Mouse (Mus musculus): ENCODE measurements around the gene Trim11. TPM values are rescaled to one million over a fixed set of nuclear protein-coding genes. Genes with fewer than 3 reads are reported as not detected.

Gene Trim11
- polyA plus RNA-seq (2015; fragmentation: Nextera tagmentation; extraction: Ambion mirVana), result 24.7 and 26.4 TPM in 2 replicates

- H3K36me3 ChIP-seq (ENCODE audit: control insufficient read depth, insufficient read depth), result peaks cover 7% of the 10 kb centered on the region
Observed at GRCm38 (mm10) chr11:58978027-58978705, at the start of gene Trim11. Gene Trim11, plus strand, starts transcription at chr11:58978093.

GRCm38 (mm10) chr11:58929055-58929454, 48.8 kb upstream of the Trim11 start:
- no peak for ATAC-seq

More at GRCm38 (mm10) chr11:58978027-58978705, at the start of gene Trim11:
- Histone ChIP-seq H3K9me3 (ENCODE audit: control insufficient read depth, low read length) (no peaks in the 10 kb centered on the region), H3K27ac (ENCODE audit: low read length) (peak within 1 kb of the TSS; percentile 81), H3K4me1 (replicated peaks; ENCODE audit: control insufficient read depth, insufficient read depth, low read length) (peaks cover 42% of the 10 kb centered on the region), H3K27me3 (replicated peaks; ENCODE audit: control insufficient read depth, insufficient read depth, low read length) (no peaks in the 10 kb centered on the region), H3K4me2 (ENCODE audit: low read length) (peak within 1 kb of the TSS; percentile 94), H3K9ac (replicated peaks; ENCODE audit: low read depth, low read length) (peak within 1 kb of the TSS; percentile 91), H3K4me3 (replicated peaks; ENCODE audit: low read length) (peak within 1 kb of the TSS; percentile 88)
- under 1% methylated on average over 64 of the region's 64 CpGs for WGBS
- peak; percentile 89 for ATAC-seq

GRCm38 (mm10) chr11:58929641-58930040, 48.3 kb upstream of the Trim11 start:
- H3K4me3 ChIP-seq (replicated peaks; ENCODE audit: low read length), result no peak overlapping the region
- no peaks in the 10 kb centered on the region for H3K27me3 ChIP-seq (replicated peaks; ENCODE audit: control insufficient read depth, insufficient read depth, low read length)
- peaks cover 7% of the 10 kb centered on the region; the same call in 1 of the 2 replicates for H3K4me1 ChIP-seq (replicated peaks; ENCODE audit: control insufficient read depth, insufficient read depth, low read length)
- H3K9me3 ChIP-seq (ENCODE audit: control insufficient read depth, low read length), result no peaks in the 10 kb centered on the region
- 69% methylated on average over 3 of the region's 3 CpGs for WGBS
- ATAC-seq, result no peak
- peaks cover 26% of the 10 kb centered on the region for H3K36me3 ChIP-seq (ENCODE audit: control insufficient read depth, insufficient read depth)
- H3K27ac ChIP-seq (ENCODE audit: low read length), result no peak overlapping the region
- no peak overlapping the region for H3K4me2 ChIP-seq (ENCODE audit: low read length)
- H3K9ac ChIP-seq (replicated peaks; ENCODE audit: low read depth, low read length), result no peak overlapping the region

More at GRCm38 (mm10) chr11:58929055-58929454, 48.8 kb upstream of the Trim11 start:
- Histone ChIP-seq H3K9me3 (ENCODE audit: control insufficient read depth, low read length) (no peaks in the 10 kb centered on the region), H3K9ac (replicated peaks; ENCODE audit: low read depth, low read length) (no peak overlapping the region), H3K4me3 (replicated peaks; ENCODE audit: low read length) (no peak overlapping the region), H3K27ac (ENCODE audit: low read length) (no peak overlapping the region), H3K4me1 (replicated peaks; ENCODE audit: control insufficient read depth, insufficient read depth, low read length) (peaks cover 7% of the 10 kb centered on the region; the same call in 1 of the 2 replicates), H3K36me3 (ENCODE audit: control insufficient read depth, insufficient read depth) (peaks cover 22% of the 10 kb centered on the region), H3K4me2 (ENCODE audit: low read length) (no peak overlapping the region), H3K27me3 (replicated peaks; ENCODE audit: control insufficient read depth, insufficient read depth, low read length) (no peaks in the 10 kb centered on the region)
- WGBS, result 67% methylated on average over 4 of the region's 4 CpGs

- Histone ChIP-seq H3K9ac (replicated peaks; ENCODE audit: low read depth, low read length) (no peak overlapping the region), H3K27ac (ENCODE audit: low read length) (no peak overlapping the region), H3K4me1 (replicated peaks; ENCODE audit: control insufficient read depth, insufficient read depth, low read length) (peaks cover 7% of the 10 kb centered on the region; the same call in 1 of the 2 replicates), H3K9me3 (ENCODE audit: control insufficient read depth, low read length) (no peaks in the 10 kb centered on the region), H3K4me2 (ENCODE audit: low read length) (no peak overlapping the region), H3K27me3 (replicated peaks; ENCODE audit: control insufficient read depth, insufficient read depth, low read length) (no peaks in the 10 kb centered on the region), H3K4me3 (replicated peaks; ENCODE audit: low read length) (no peak overlapping the region), H3K36me3 (ENCODE audit: control insufficient read depth, insufficient read depth) (peaks cover 26% of the 10 kb centered on the region)
- WGBS, result 96% methylated on average over 3 of the region's 3 CpGs
- ATAC-seq, result no peak
Observed at GRCm38 (mm10) chr11:58930254-58930653, 47.6 kb upstream of the Trim11 start.

- no peak overlapping the region for H3K27ac ChIP-seq (ENCODE audit: low read length)
- H3K27me3 ChIP-seq (replicated peaks; ENCODE audit: control insufficient read depth, insufficient read depth, low read length), result no peaks in the 10 kb centered on the region
- H3K4me1 ChIP-seq (replicated peaks; ENCODE audit: control insufficient read depth, insufficient read depth, low read length), result peaks cover 14% of the 10 kb centered on the region; the same call in 1 of the 2 replicates
- no peak overlapping the region for H3K4me3 ChIP-seq (replicated peaks; ENCODE audit: low read length)
- peaks cover 32% of the 10 kb centered on the region for H3K36me3 ChIP-seq (ENCODE audit: control insufficient read depth, insufficient read depth)
- no peak overlapping the region for H3K4me2 ChIP-seq (ENCODE audit: low read length)
- no peak overlapping the region for H3K9ac ChIP-seq (replicated peaks; ENCODE audit: low read depth, low read length)
- 79% methylated on average over 4 of the region's 4 CpGs for WGBS
- no peak for ATAC-seq
- H3K9me3 ChIP-seq (ENCODE audit: control insufficient read depth, low read length), result no peaks in the 10 kb centered on the region
Observed at GRCm38 (mm10) chr11:58931576-58931975, 46.3 kb upstream of the Trim11 start.

- Histone ChIP-seq H3K27ac (ENCODE audit: low read length) (peak overlapping the region; percentile 84), H3K9ac (replicated peaks; ENCODE audit: low read depth, low read length) (peak overlapping the region; percentile 98), H3K9me3 (ENCODE audit: control insufficient read depth, low read length) (no peaks in the 10 kb centered on the region), H3K27me3 (replicated peaks; ENCODE audit: control insufficient read depth, insufficient read depth, low read length) (no peaks in the 10 kb centered on the region), H3K4me2 (ENCODE audit: low read length) (peak overlapping the region; percentile 96), H3K36me3 (ENCODE audit: control insufficient read depth, insufficient read depth) (peaks cover 21% of the 10 kb centered on the region), H3K4me3 (replicated peaks; ENCODE audit: low read length) (peak overlapping the region; percentile 94), H3K4me1 (replicated peaks; ENCODE audit: control insufficient read depth, insufficient read depth, low read length) (peaks cover 19% of the 10 kb centered on the region)
- WGBS, result under 1% methylated on average over 13 of the region's 13 CpGs
- ATAC-seq, result no peak; the same call in 1 of the 2 replicates
Observed at GRCm38 (mm10) chr11:58937909-58938308, 40.0 kb upstream of the Trim11 start.

GRCm38 (mm10) chr11:58938322-58939087, 39.4 kb upstream of the Trim11 start, which contains the start of gene Rnf187:
Gene Rnf187, minus strand, starts transcription at chr11:58938916.
- Histone ChIP-seq H3K9ac (replicated peaks; ENCODE audit: low read depth, low read length) (peak within 1 kb of the TSS; percentile 98), H3K4me3 (replicated peaks; ENCODE audit: low read length) (peak within 1 kb of the TSS; percentile 94), H3K27ac (ENCODE audit: low read length) (peak within 1 kb of the TSS; percentile 84), H3K4me2 (ENCODE audit: low read length) (peak within 1 kb of the TSS; percentile 96), H3K4me1 (replicated peaks; ENCODE audit: control insufficient read depth, insufficient read depth, low read length) (peaks cover 19% of the 10 kb centered on the region), H3K36me3 (ENCODE audit: control insufficient read depth, insufficient read depth) (peaks cover 15% of the 10 kb centered on the region), H3K9me3 (ENCODE audit: control insufficient read depth, low read length) (no peaks in the 10 kb centered on the region), H3K27me3 (replicated peaks; ENCODE audit: control insufficient read depth, insufficient read depth, low read length) (no peaks in the 10 kb centered on the region)
- ATAC-seq, result peak; percentile 98
- WGBS, result under 1% methylated on average over 82 of the region's 95 CpGs

GRCm38 (mm10) chr11:58939088-58939439, 38.8 kb upstream of the Trim11 start:
- 14% methylated on average over 6 of the region's 6 CpGs for WGBS
- Histone ChIP-seq H3K4me3 (replicated peaks; ENCODE audit: low read length) (peak overlapping the region; percentile 94), H3K4me2 (ENCODE audit: low read length) (peak overlapping the region; percentile 96), H3K4me1 (replicated peaks; ENCODE audit: control insufficient read depth, insufficient read depth, low read length) (peaks cover 19% of the 10 kb centered on the region), H3K27me3 (replicated peaks; ENCODE audit: control insufficient read depth, insufficient read depth, low read length) (no peaks in the 10 kb centered on the region), H3K27ac (ENCODE audit: low read length) (peak overlapping the region; percentile 84), H3K36me3 (ENCODE audit: control insufficient read depth, insufficient read depth) (peaks cover 10% of the 10 kb centered on the region), H3K9ac (replicated peaks; ENCODE audit: low read depth, low read length) (peak overlapping the region; percentile 98), H3K9me3 (ENCODE audit: control insufficient read depth, low read length) (no peaks in the 10 kb centered on the region)
- peak; percentile 21; the same call in 1 of the 2 replicates for ATAC-seq

GRCm38 (mm10) chr11:58944136-58944535, 33.8 kb upstream of the Trim11 start:
- Histone ChIP-seq H3K36me3 (ENCODE audit: control insufficient read depth, insufficient read depth) (no peaks in the 10 kb centered on the region), H3K4me1 (replicated peaks; ENCODE audit: control insufficient read depth, insufficient read depth, low read length) (peaks cover 2% of the 10 kb centered on the region; the same call in 1 of the 2 replicates), H3K27ac (ENCODE audit: low read length) (no peak overlapping the region), H3K27me3 (replicated peaks; ENCODE audit: control insufficient read depth, insufficient read depth, low read length) (no peaks in the 10 kb centered on the region), H3K4me2 (ENCODE audit: low read length) (no peak overlapping the region), H3K9me3 (ENCODE audit: control insufficient read depth, low read length) (no peaks in the 10 kb centered on the region), H3K4me3 (replicated peaks; ENCODE audit: low read length) (no peak overlapping the region), H3K9ac (replicated peaks; ENCODE audit: low read depth, low read length) (no peak overlapping the region)
- 82% methylated on average over 5 of the region's 5 CpGs for WGBS
- ATAC-seq, result no peak
